Mouse (Mus musculus) spleen, adult 2 months (tissue): ENCODE results near the gene Fxyd3. TPM values are rescaled to one million over a fixed set of nuclear protein-coding genes. Genes with fewer than 3 reads are reported as not detected.

Experiments
- DNase-seq, 2 experiments: peaks; one replicate each; pipeline versions ENCODE4 v3.0.0 to v3.0.0-alpha.2; 2012 to 2021; ENCODE audit warnings: low spot score in 2 of 2, low read depth in 1 of 2
- H3K27ac ChIP-seq: fragments of 200-500 bp; 2 replicates; pipeline ENCODE4 v1.5.1; 2012; ENCODE audit warnings: low read length, inconsistent platforms; ENCODE audit not compliant: insufficient read depth
- H3K27me3 ChIP-seq: fragments of 200-500 bp; 2 replicates; pipeline ENCODE4 v1.6.1; 2012; ENCODE audit warnings: mild to moderate bottlenecking, moderate library complexity, low read length, inconsistent platforms; ENCODE audit not compliant: control insufficient read depth, insufficient read depth
- H3K36me3 ChIP-seq: fragments of 200-500 bp; 2 replicates; pipeline ENCODE4 v1.6.1; 2012; ENCODE audit warnings: mild to moderate bottlenecking, low read length, inconsistent platforms; ENCODE audit not compliant: control insufficient read depth, insufficient read depth
- H3K4me1 ChIP-seq: fragments of 200-500 bp; 2 replicates; pipeline ENCODE4 v1.6.1; 2011; ENCODE audit warnings: inconsistent platforms; ENCODE audit not compliant: control insufficient read depth, insufficient read depth, insufficient read length
- H3K4me3 ChIP-seq: fragments of 200-500 bp; 2 replicates; pipeline ENCODE4 v1.5.1; 2011; ENCODE audit warnings: mild to moderate bottlenecking, inconsistent platforms; ENCODE audit not compliant: insufficient read depth, insufficient read length; ENCODE audit errors: extremely low read depth
- CTCF ChIP-seq: fragments of 200-500 bp; IDR thresholded peaks from 2 replicates; pipeline ENCODE4 v1.5.1; 2011; ENCODE audit warnings: mild to moderate bottlenecking, inconsistent platforms; ENCODE audit not compliant: insufficient read depth, insufficient read length, insufficient replicate concordance; ENCODE audit errors: extremely low read depth
- POLR2A ChIP-seq: fragments of 200-500 bp; IDR thresholded peaks from 2 replicates; pipeline ENCODE4 v1.6.1; 2011; ENCODE audit warnings: low read depth, low read length, inconsistent platforms
- WGBS: fragments of 180-500 bp; shearing (Covaris S2); methylation state at CpG from one replicate; pipeline ENCODE4 v1.1.7; 2018; 5-methylcytosine and 5-hydroxymethylcytosine counted together
- polyA plus RNA-seq: library from polyadenylated mRNA; depleted of rRNA; stranded (reverse); fragments of >200 nt; gene quantifications from 2 replicates; pipeline ENCODE4 v1.2.3, GENCODE M21; 2012

Fxyd3 gene
- polyA plus RNA-seq, 1 experiment = 1.8 TPM

- Histone ChIP-seq H3K4me3 (no peak overlapping the region), H3K36me3 (no peaks in the 10 kb centered on the region), H3K27ac (no peak overlapping the region), H3K27me3 (peaks cover 18% of the 10 kb centered on the region), H3K4me1 (peaks cover 4% of the 10 kb centered on the region; the same call in 1 of the 2 replicates)
- TF ChIP-seq POLR2A (no peak), CTCF (no peak)
- WGBS = 10% methylated on average over 6 of the region's 6 CpGs
- DNase-seq = no peak
These were observed 26.0 kb downstream of the Fxyd3 start for GRCm38 (mm10) chr7:31050487-31050886.

GRCm38 (mm10) chr7:31049846-31050281 lies 26.6 kb downstream of the Fxyd3 start:
- H3K4me1 ChIP-seq = peaks cover 4% of the 10 kb centered on the region; the same call in 1 of the 2 replicates
- no peak overlapping the region for H3K27ac ChIP-seq
- 6% methylated on average over 11 of the region's 15 CpGs for WGBS
- TF ChIP-seq POLR2A (no peak), CTCF (no peak)
- no peak overlapping the region for H3K4me3 ChIP-seq
- H3K27me3 ChIP-seq = peaks cover 18% of the 10 kb centered on the region
- no peaks in the 10 kb centered on the region for H3K36me3 ChIP-seq
- DNase-seq = no peak

GRCm38 (mm10) chr7:31049135-31049845 lies 27.2 kb downstream of the Fxyd3 start:
- H3K36me3 ChIP-seq = no peaks in the 10 kb centered on the region
- H3K4me3 ChIP-seq = no peak overlapping the region
- DNase-seq = no peak
- peaks cover 4% of the 10 kb centered on the region; the same call in 1 of the 2 replicates for H3K4me1 ChIP-seq
- 17% methylated on average over 5 of the region's 5 CpGs for WGBS
- peaks cover 18% of the 10 kb centered on the region for H3K27me3 ChIP-seq
- no peak overlapping the region for H3K27ac ChIP-seq
- TF ChIP-seq POLR2A (no peak), CTCF (no peak)

- Histone ChIP-seq H3K27ac (peak within 1 kb of the TSS; percentile 83), H3K4me1 (peaks cover 16% of the 10 kb centered on the region), H3K4me3 (peak within 1 kb of the TSS; percentile 68), H3K27me3 (no peaks in the 10 kb centered on the region), H3K36me3 (peaks cover 2% of the 10 kb centered on the region; the same call in 1 of the 2 replicates)
- 56% methylated on average over 10 of the region's 10 CpGs for WGBS
- no peak for TF ChIP-seq CTCF
- no peak for TF ChIP-seq POLR2A
- DNase-seq = no peak
These were observed 34.0 kb downstream of the Fxyd3 start, which contains the start of gene Fxyd5 for GRCm38 (mm10) chr7:31042431-31042910. Gene Fxyd5, minus strand, starts transcription at chr7:31042481.

GRCm38 (mm10) chr7:31041662-31042315 lies 34.7 kb downstream of the Fxyd3 start:
- H3K4me1 ChIP-seq = peaks cover 16% of the 10 kb centered on the region
- WGBS = under 1% methylated on average over 28 of the region's 28 CpGs
- peak in 1 of 2 experiments; percentile 73 for DNase-seq

GRCm38 (mm10) chr7:31041023-31041407 lies 35.5 kb downstream of the Fxyd3 start:
- H3K27me3 ChIP-seq = no peaks in the 10 kb centered on the region
- H3K4me3 ChIP-seq = peak overlapping the region; percentile 68
- H3K36me3 ChIP-seq = peaks cover 5% of the 10 kb centered on the region; the same call in 1 of the 2 replicates
- no peak for DNase-seq
- 13% methylated on average over 8 of the region's 8 CpGs for WGBS
- TF ChIP-seq POLR2A = no peak
- no peak for TF ChIP-seq CTCF
- peak overlapping the region; percentile 83 for H3K27ac ChIP-seq
- peaks cover 16% of the 10 kb centered on the region for H3K4me1 ChIP-seq

More at GRCm38 (mm10) chr7:31041662-31042315, 34.7 kb downstream of the Fxyd3 start:
- Histone ChIP-seq H3K27me3 (no peaks in the 10 kb centered on the region), H3K27ac (peak overlapping the region; percentile 83), H3K4me3 (peak overlapping the region; percentile 68), H3K36me3 (peaks cover 2% of the 10 kb centered on the region; the same call in 1 of the 2 replicates)
- TF ChIP-seq CTCF (no peak), POLR2A (no peak; the same call in 1 of the 2 replicates)
